Mouse (Mus musculus): ENCODE measurements around the gene Wdr91.

Wdr91 gene

GRCm38 (mm10) chr6:34874101-34874921, 36.4 kb downstream of the Wdr91 start:
- Histone ChIP-seq H3K4me1 (replicated peaks; ENCODE audit: low read depth, low read length) (peaks cover 59% of the 10 kb centered on the region), H3K27me3 (ENCODE audit: insufficient read depth, low read length) (peaks cover 18% of the 10 kb centered on the region), H3K36me3 (ENCODE audit: insufficient read depth, low read length) (no peaks in the 10 kb centered on the region), H3K9me3 (ENCODE audit: low read length) (no peaks in the 10 kb centered on the region), H3K4me3 (replicated peaks; ENCODE audit: low read length) (no peak overlapping the region)
- TF ChIP-seq CTCF (conservative IDR thresholded peaks at IDR 0.05; ENCODE audit: low read length) (no peak), POU5F1 (IDR thresholded peaks at IDR 0.05; ENCODE audit: borderline replicate concordance, low read length) (no peak), NANOG (IDR thresholded peaks at IDR 0.05; ENCODE audit: borderline replicate concordance, low read length) (no peak)

GRCm38 (mm10) chr6:34872871-34873270, 37.8 kb downstream of the Wdr91 start:
- Histone ChIP-seq H3K9me3 (ENCODE audit: low read length) (no peaks in the 10 kb centered on the region), H3K27me3 (ENCODE audit: insufficient read depth, low read length) (peaks cover 22% of the 10 kb centered on the region), H3K36me3 (ENCODE audit: insufficient read depth, low read length) (no peaks in the 10 kb centered on the region), H3K4me3 (replicated peaks; ENCODE audit: low read length) (no peak overlapping the region), H3K4me1 (replicated peaks; ENCODE audit: low read depth, low read length) (peaks cover 58% of the 10 kb centered on the region)
- TF ChIP-seq NANOG (IDR thresholded peaks at IDR 0.05; ENCODE audit: borderline replicate concordance, low read length) = no peak

DNA sequence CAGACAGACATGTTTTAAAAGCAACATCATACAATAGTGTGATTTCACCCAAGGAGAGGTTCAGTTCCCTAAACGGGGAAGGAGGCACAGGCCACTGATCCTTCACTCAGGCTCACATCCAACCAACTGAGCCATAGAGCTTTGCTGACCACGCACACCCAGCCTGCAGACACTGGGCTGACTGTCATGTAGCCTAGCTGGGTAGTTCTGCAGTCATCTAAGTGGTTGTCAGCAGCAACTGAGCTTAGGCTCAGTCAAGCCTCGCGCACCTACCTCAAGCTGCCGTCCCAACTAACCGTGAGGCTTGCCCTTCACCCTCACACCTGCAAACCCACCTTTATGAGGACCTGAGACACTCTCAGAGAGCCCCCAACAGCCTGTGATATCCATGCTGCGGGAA, 38.7 kb downstream of the Wdr91 start:
- TF ChIP-seq CTCF (conservative IDR thresholded peaks at IDR 0.05; ENCODE audit: low read length) (no peak), NANOG (IDR thresholded peaks at IDR 0.05; ENCODE audit: borderline replicate concordance, low read length) (no peak), POU5F1 (IDR thresholded peaks at IDR 0.05; ENCODE audit: borderline replicate concordance, low read length) (no peak)
- peaks cover 27% of the 10 kb centered on the region for H3K27me3 ChIP-seq (ENCODE audit: insufficient read depth, low read length)
- H3K4me1 ChIP-seq (replicated peaks; ENCODE audit: low read depth, low read length) = peaks cover 62% of the 10 kb centered on the region
- H3K9me3 ChIP-seq (ENCODE audit: low read length) = no peaks in the 10 kb centered on the region
- no peaks in the 10 kb centered on the region for H3K36me3 ChIP-seq (ENCODE audit: insufficient read depth, low read length)
- no peak overlapping the region for H3K4me3 ChIP-seq (replicated peaks; ENCODE audit: low read length)

DNA sequence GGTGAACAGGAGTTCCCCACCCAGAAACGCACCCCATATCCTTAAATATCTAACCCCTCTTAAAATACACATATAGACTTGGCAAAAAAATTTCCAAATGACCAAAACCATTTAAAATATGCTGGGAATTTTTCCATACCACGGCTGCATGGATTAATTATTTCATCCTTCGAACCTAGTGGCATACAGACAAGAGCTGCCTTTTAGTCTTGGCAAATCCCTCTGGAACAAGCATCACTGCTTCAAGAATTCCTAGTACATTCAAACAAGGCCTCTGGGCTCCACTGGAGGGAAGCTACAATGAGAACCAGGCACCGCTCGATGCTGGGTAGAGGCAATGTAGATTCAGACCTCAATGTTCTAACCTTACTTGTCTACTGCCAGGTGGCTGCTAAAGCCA, 40.0 kb downstream of the Wdr91 start:
- Histone ChIP-seq H3K27me3 (ENCODE audit: insufficient read depth, low read length) (peaks cover 21% of the 10 kb centered on the region), H3K9me3 (ENCODE audit: low read length) (no peaks in the 10 kb centered on the region), H3K36me3 (ENCODE audit: insufficient read depth, low read length) (no peaks in the 10 kb centered on the region), H3K4me3 (replicated peaks; ENCODE audit: low read length) (no peak overlapping the region), H3K4me1 (replicated peaks; ENCODE audit: low read depth, low read length) (peaks cover 61% of the 10 kb centered on the region)
- TF ChIP-seq POU5F1 (IDR thresholded peaks at IDR 0.05; ENCODE audit: borderline replicate concordance, low read length) = no peak
- TF ChIP-seq NANOG (IDR thresholded peaks at IDR 0.05; ENCODE audit: borderline replicate concordance, low read length) = no peak

DNA sequence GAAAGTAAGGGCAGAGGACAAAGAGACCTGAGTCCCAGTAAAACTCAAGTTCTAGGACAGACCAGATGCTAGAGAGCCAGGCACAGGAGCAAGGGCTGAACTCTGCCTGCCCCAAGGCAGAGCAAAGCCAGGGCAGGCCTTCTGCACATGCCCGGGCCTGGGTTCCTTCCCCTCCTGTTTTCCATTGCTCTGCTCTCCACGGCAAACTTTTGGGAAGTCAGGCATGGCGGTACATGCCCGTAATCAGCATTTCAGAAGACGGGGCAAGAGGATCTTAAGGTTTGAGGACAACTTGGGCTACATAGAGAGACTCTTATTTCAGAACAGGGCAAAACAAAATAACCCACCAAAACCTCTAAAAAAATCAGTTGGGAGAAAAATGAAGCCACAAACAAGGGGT, 40.5 kb downstream of the Wdr91 start:
- Histone ChIP-seq H3K4me1 (replicated peaks; ENCODE audit: low read depth, low read length) (peaks cover 61% of the 10 kb centered on the region), H3K4me3 (replicated peaks; ENCODE audit: low read length) (no peak overlapping the region), H3K36me3 (ENCODE audit: insufficient read depth, low read length) (no peaks in the 10 kb centered on the region), H3K27me3 (ENCODE audit: insufficient read depth, low read length) (peaks cover 21% of the 10 kb centered on the region), H3K9me3 (ENCODE audit: low read length) (no peaks in the 10 kb centered on the region)
- TF ChIP-seq CTCF (conservative IDR thresholded peaks at IDR 0.05; ENCODE audit: low read length) = no peak
- TF ChIP-seq NANOG (IDR thresholded peaks at IDR 0.05; ENCODE audit: borderline replicate concordance, low read length) = no peak
- TF ChIP-seq POU5F1 (IDR thresholded peaks at IDR 0.05; ENCODE audit: borderline replicate concordance, low read length) = no peak

- Histone ChIP-seq H3K9me3 (ENCODE audit: low read length) (no peaks in the 10 kb centered on the region), H3K4me1 (replicated peaks; ENCODE audit: low read depth, low read length) (peaks cover 59% of the 10 kb centered on the region), H3K4me3 (replicated peaks; ENCODE audit: low read length) (no peak overlapping the region), H3K36me3 (ENCODE audit: insufficient read depth, low read length) (no peaks in the 10 kb centered on the region), H3K27me3 (ENCODE audit: insufficient read depth, low read length) (peaks cover 21% of the 10 kb centered on the region)
- TF ChIP-seq CTCF (conservative IDR thresholded peaks at IDR 0.05; ENCODE audit: low read length) (no peak), POU5F1 (IDR thresholded peaks at IDR 0.05; ENCODE audit: borderline replicate concordance, low read length) (no peak), NANOG (IDR thresholded peaks at IDR 0.05; ENCODE audit: borderline replicate concordance, low read length) (no peak)
Observed at GRCm38 (mm10) chr6:34869225-34869915, 41.3 kb downstream of the Wdr91 start.

DNA sequence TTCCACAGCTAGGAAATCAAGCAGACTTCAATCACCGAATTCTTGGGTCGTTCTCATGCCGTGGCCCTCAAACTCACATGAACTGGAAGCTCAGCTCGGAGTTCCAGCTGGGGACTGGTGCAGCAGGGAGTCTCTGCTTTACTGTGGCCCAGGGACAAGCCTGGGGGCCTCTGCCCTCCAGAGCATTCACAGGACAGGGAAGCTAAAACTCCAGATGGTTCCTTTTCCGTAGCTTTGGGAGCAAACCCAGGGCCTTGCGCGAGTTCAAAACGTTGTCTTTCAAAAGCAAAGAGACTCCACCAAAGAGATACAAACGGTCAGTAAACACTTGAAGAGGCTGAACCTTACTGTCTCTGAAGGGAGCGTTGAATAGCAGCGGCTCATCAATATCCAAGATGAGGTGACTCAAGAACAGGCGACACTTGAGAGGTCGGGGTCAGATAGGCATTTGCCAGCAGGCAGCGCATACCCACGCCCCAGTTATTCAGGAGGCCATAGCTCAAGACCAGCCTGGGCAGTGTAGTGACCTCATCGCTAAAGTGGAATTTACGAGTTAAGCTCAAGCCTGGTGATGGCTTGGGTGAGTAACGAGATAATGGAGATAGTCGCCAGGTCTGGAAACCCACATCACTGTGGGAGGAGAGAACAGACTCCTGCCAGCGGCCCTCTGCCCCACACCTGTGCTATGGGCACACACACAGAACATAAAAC, 42.0 kb downstream of the Wdr91 start:
- no peak for TF ChIP-seq CTCF (conservative IDR thresholded peaks at IDR 0.05; ENCODE audit: low read length)
- TF ChIP-seq POU5F1 (IDR thresholded peaks at IDR 0.05; ENCODE audit: borderline replicate concordance, low read length) = no peak
- no peak for TF ChIP-seq NANOG (IDR thresholded peaks at IDR 0.05; ENCODE audit: borderline replicate concordance, low read length)
- Histone ChIP-seq H3K4me3 (replicated peaks; ENCODE audit: low read length) (no peak overlapping the region), H3K9me3 (ENCODE audit: low read length) (no peaks in the 10 kb centered on the region), H3K4me1 (replicated peaks; ENCODE audit: low read depth, low read length) (peaks cover 54% of the 10 kb centered on the region), H3K36me3 (ENCODE audit: insufficient read depth, low read length) (no peaks in the 10 kb centered on the region), H3K27me3 (ENCODE audit: insufficient read depth, low read length) (peaks cover 21% of the 10 kb centered on the region)

DNA sequence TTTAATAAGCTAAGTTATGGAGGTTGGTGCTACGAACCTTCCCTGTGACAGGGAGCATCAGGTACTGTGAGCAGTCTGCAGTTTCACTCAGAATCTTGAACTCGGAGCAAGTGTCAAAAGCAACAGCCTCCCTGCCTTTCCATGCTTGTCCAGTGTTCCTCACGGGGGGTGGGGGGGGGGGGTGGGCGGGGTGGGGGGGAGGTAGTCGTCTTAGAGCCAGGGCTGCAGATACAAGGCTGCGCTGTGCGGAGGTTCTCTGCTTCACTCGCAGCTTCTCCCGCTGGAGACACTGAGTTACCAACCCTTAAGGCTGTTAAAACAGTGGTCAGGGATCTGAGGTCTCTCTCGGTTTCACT, 42.7 kb downstream of the Wdr91 start:
- no peaks in the 10 kb centered on the region for H3K9me3 ChIP-seq (ENCODE audit: low read length)
- peaks cover 58% of the 10 kb centered on the region for H3K4me1 ChIP-seq (replicated peaks; ENCODE audit: low read depth, low read length)
- H3K36me3 ChIP-seq (ENCODE audit: insufficient read depth, low read length) = no peaks in the 10 kb centered on the region
- H3K4me3 ChIP-seq (replicated peaks; ENCODE audit: low read length) = no peak overlapping the region
- TF ChIP-seq CTCF (conservative IDR thresholded peaks at IDR 0.05; ENCODE audit: low read length) = no peak
- TF ChIP-seq NANOG (IDR thresholded peaks at IDR 0.05; ENCODE audit: borderline replicate concordance, low read length) = no peak
- TF ChIP-seq POU5F1 (IDR thresholded peaks at IDR 0.05; ENCODE audit: borderline replicate concordance, low read length) = no peak
- peaks cover 25% of the 10 kb centered on the region for H3K27me3 ChIP-seq (ENCODE audit: insufficient read depth, low read length)

Data from E14TG2a.4 (cell line).